Mouse (Mus musculus): ENCODE data around the gene Mta1. TPM values are rescaled to one million over a fixed set of nuclear protein-coding genes. Genes with fewer than 3 reads are reported as not detected.

The Mta1 gene
- polyA plus RNA-seq, 1 experiment from 2014 or later = 19.4 TPM

- no peak for ATAC-seq (ENCODE audit: low FRiP score)
- DNase-seq (ENCODE audit: low spot score) = no peak
- Histone ChIP-seq H3K4me3 (ENCODE audit: low read depth, low read length) (no peak overlapping the region), H3K27me3 (ENCODE audit: control insufficient read depth, insufficient read depth, low read length) (peaks cover 3% of the 10 kb centered on the region; the same call in 1 of the 2 replicates), H3K27ac (ENCODE audit: low read depth, low read length) (no peak overlapping the region), H3K9ac (ENCODE audit: low read depth, low read length) (no peak overlapping the region; the same call in 1 of the 2 replicates), H3K36me3 (ENCODE audit: control insufficient read depth, insufficient read depth, low read length) (no peaks in the 10 kb centered on the region), H3K4me2 (replicated peaks; ENCODE audit: low read depth, low read length) (peak overlapping the region; percentile 55; the same call in 1 of the 2 replicates), H3K9me3 (ENCODE audit: control insufficient read depth, low read length) (no peaks in the 10 kb centered on the region), H3K4me1 (replicated peaks; ENCODE audit: control insufficient read depth, insufficient read depth, low read length) (peaks cover 7% of the 10 kb centered on the region; the same call in 1 of the 2 replicates)
- WGBS = 91% methylated on average over 8 of the region's 8 CpGs
Measured at GRCm38 (mm10) chr12:113157521-113157920, 59.4 kb downstream of the Mta1 start.

DNA sequence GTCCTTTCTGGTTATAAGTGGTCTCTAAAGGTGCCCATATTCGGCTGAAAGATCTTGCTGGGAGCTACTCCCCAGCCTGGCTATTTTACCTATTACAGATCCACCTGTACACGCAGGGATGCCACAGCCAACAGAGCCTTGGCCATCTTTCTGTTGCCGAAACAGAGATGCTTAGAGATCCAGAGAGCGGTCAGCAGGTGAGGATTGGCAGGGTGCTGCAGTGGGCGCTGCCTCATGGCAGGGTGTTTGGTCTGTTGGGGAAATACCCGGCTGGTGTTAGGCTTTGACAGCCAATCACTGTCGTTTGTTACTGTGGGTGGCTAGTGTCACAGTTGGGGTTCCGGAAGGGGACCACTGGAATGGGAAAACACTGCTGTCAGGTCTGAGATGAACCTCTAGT is 59.9 kb downstream of the Mta1 start:
- WGBS = 91% methylated on average over 8 of the region's 8 CpGs
- Histone ChIP-seq H3K4me1 (replicated peaks; ENCODE audit: control insufficient read depth, insufficient read depth, low read length) (peaks cover 7% of the 10 kb centered on the region; the same call in 1 of the 2 replicates), H3K4me3 (ENCODE audit: low read depth, low read length) (no peak overlapping the region), H3K4me2 (replicated peaks; ENCODE audit: low read depth, low read length) (no peak overlapping the region), H3K27ac (ENCODE audit: low read depth, low read length) (no peak overlapping the region), H3K9ac (ENCODE audit: low read depth, low read length) (no peak overlapping the region), H3K9me3 (ENCODE audit: control insufficient read depth, low read length) (no peaks in the 10 kb centered on the region), H3K27me3 (ENCODE audit: control insufficient read depth, insufficient read depth, low read length) (peaks cover 3% of the 10 kb centered on the region; the same call in 1 of the 2 replicates), H3K36me3 (ENCODE audit: control insufficient read depth, insufficient read depth, low read length) (no peaks in the 10 kb centered on the region)
- ATAC-seq (ENCODE audit: low FRiP score) (no peak), DNase-seq (ENCODE audit: low spot score) (no peak)

- no peaks in the 10 kb centered on the region for H3K9me3 ChIP-seq (ENCODE audit: control insufficient read depth, low read length)
- no peaks in the 10 kb centered on the region for H3K27me3 ChIP-seq (ENCODE audit: control insufficient read depth, insufficient read depth, low read length)
- H3K36me3 ChIP-seq (ENCODE audit: control insufficient read depth, insufficient read depth, low read length) = no peaks in the 10 kb centered on the region
- DNase-seq (ENCODE audit: low spot score) (no peak), ATAC-seq (ENCODE audit: low FRiP score) (peak; percentile 51; the same call in 1 of the 2 replicates)
- H3K4me3 ChIP-seq (ENCODE audit: low read depth, low read length) = no peak overlapping the region
- WGBS = 76% methylated on average over 11 of the region's 11 CpGs
- no peaks in the 10 kb centered on the region for H3K4me1 ChIP-seq (replicated peaks; ENCODE audit: control insufficient read depth, insufficient read depth, low read length)
- no peak overlapping the region for H3K9ac ChIP-seq (ENCODE audit: low read depth, low read length)
- H3K4me2 ChIP-seq (replicated peaks; ENCODE audit: low read depth, low read length) = no peak overlapping the region
- peak overlapping the region; percentile 4; the same call in 1 of the 2 replicates for H3K27ac ChIP-seq (ENCODE audit: low read depth, low read length)
Measured at GRCm38 (mm10) chr12:113163561-113164006, 65.5 kb downstream of the Mta1 start.

- DNase-seq (ENCODE audit: low spot score) = no peak
- Histone ChIP-seq H3K36me3 (ENCODE audit: control insufficient read depth, insufficient read depth, low read length) (no peaks in the 10 kb centered on the region), H3K9me3 (ENCODE audit: control insufficient read depth, low read length) (no peaks in the 10 kb centered on the region), H3K4me2 (replicated peaks; ENCODE audit: low read depth, low read length) (no peak overlapping the region), H3K4me1 (replicated peaks; ENCODE audit: control insufficient read depth, insufficient read depth, low read length) (no peaks in the 10 kb centered on the region), H3K4me3 (ENCODE audit: low read depth, low read length) (no peak overlapping the region), H3K27me3 (ENCODE audit: control insufficient read depth, insufficient read depth, low read length) (no peaks in the 10 kb centered on the region), H3K27ac (ENCODE audit: low read depth, low read length) (no peak overlapping the region), H3K9ac (ENCODE audit: low read depth, low read length) (no peak overlapping the region)
- WGBS = 85% methylated on average over 9 of the region's 9 CpGs
- ATAC-seq (ENCODE audit: low FRiP score) = no peak
Measured at GRCm38 (mm10) chr12:113168031-113168536, 70.0 kb downstream of the Mta1 start.

DNA sequence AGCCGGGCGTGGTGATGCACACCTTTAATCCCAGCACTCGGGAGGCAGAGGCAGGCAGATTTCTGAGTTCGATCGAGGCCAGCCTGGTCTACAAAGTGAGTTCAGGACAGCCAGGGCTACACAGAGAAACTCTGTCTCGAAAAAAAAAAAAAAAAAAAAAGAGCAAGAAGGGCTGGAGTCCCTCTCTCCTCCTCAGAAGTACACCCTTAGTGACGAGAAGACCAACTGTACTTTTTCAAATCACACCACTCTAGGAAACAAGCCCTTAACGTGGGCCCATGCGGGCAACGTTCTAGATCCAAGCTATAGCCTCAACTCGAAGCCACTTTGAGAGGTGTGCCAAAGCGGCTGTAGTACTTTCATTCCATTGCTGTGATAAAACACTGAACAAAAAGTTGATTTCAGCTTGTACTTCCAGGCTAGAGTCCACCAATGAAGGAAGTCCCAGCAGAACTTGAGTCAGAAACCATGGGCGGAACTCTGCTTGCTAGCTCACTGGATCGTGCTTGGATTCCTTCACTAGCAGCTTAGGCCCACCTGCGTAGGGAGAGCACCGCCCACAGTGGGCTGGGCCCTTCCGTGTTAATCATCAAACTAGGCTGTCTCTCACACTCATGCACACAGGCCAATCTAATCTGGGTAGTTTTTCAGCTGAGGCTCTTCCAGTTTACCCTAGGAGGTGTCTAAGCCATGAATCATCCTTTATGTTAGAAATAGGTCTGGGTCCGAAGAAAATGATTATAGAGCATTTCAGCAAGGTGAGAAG is 79.1 kb downstream of the Mta1 start:
- Histone ChIP-seq H3K4me2 (replicated peaks; ENCODE audit: low read depth, low read length) (no peak overlapping the region), H3K27ac (ENCODE audit: low read depth, low read length) (no peak overlapping the region), H3K4me3 (ENCODE audit: low read depth, low read length) (no peak overlapping the region), H3K27me3 (ENCODE audit: control insufficient read depth, insufficient read depth, low read length) (no peaks in the 10 kb centered on the region), H3K36me3 (ENCODE audit: control insufficient read depth, insufficient read depth, low read length) (no peaks in the 10 kb centered on the region), H3K4me1 (replicated peaks; ENCODE audit: control insufficient read depth, insufficient read depth, low read length) (no peaks in the 10 kb centered on the region), H3K9me3 (ENCODE audit: control insufficient read depth, low read length) (no peaks in the 10 kb centered on the region), H3K9ac (ENCODE audit: low read depth, low read length) (no peak overlapping the region)
- ATAC-seq (ENCODE audit: low FRiP score) = no peak
- no peak for DNase-seq (ENCODE audit: low spot score)
- WGBS = 85% methylated on average over 18 of the region's 18 CpGs

GRCm38 (mm10) chr12:113181020-113181419 is 82.9 kb downstream of the Mta1 start:
- H3K4me3 ChIP-seq (ENCODE audit: low read depth, low read length) = no peak overlapping the region
- WGBS = 60% methylated on average over 4 of the region's 4 CpGs
- H3K4me2 ChIP-seq (replicated peaks; ENCODE audit: low read depth, low read length) = no peak overlapping the region

GRCm38 (mm10) chr12:113184945-113185344 is 86.9 kb downstream of the Mta1 start:
- Histone ChIP-seq H3K9ac (ENCODE audit: low read depth, low read length) (no peak overlapping the region), H3K27ac (ENCODE audit: low read depth, low read length) (no peak overlapping the region), H3K4me3 (ENCODE audit: low read depth, low read length) (no peak overlapping the region), H3K4me2 (replicated peaks; ENCODE audit: low read depth, low read length) (peak overlapping the region; percentile 83; the same call in 1 of the 2 replicates), H3K36me3 (ENCODE audit: control insufficient read depth, insufficient read depth, low read length) (no peaks in the 10 kb centered on the region), H3K27me3 (ENCODE audit: control insufficient read depth, insufficient read depth, low read length) (peaks cover 5% of the 10 kb centered on the region; the same call in 1 of the 2 replicates), H3K9me3 (ENCODE audit: control insufficient read depth, low read length) (no peaks in the 10 kb centered on the region), H3K4me1 (replicated peaks; ENCODE audit: control insufficient read depth, insufficient read depth, low read length) (peaks cover 10% of the 10 kb centered on the region)
- 71% methylated on average over 5 of the region's 5 CpGs for WGBS
- DNase-seq (ENCODE audit: low spot score) = no peak
- ATAC-seq (ENCODE audit: low FRiP score) = no peak

More at GRCm38 (mm10) chr12:113181020-113181419, 82.9 kb downstream of the Mta1 start:
- Histone ChIP-seq H3K36me3 (ENCODE audit: control insufficient read depth, insufficient read depth, low read length) (no peaks in the 10 kb centered on the region), H3K27me3 (ENCODE audit: control insufficient read depth, insufficient read depth, low read length) (peaks cover 2% of the 10 kb centered on the region; the same call in 1 of the 2 replicates), H3K4me1 (replicated peaks; ENCODE audit: control insufficient read depth, insufficient read depth, low read length) (0 out of 2 replicates have a peak, but pooled peaks cover 3% of the 10 kb centered on the region), H3K9ac (ENCODE audit: low read depth, low read length) (no peak overlapping the region), H3K9me3 (ENCODE audit: control insufficient read depth, low read length) (no peaks in the 10 kb centered on the region), H3K27ac (ENCODE audit: low read depth, low read length) (no peak overlapping the region)
- DNase-seq (ENCODE audit: low spot score) = no peak
- no peak for ATAC-seq (ENCODE audit: low FRiP score)

DNA sequence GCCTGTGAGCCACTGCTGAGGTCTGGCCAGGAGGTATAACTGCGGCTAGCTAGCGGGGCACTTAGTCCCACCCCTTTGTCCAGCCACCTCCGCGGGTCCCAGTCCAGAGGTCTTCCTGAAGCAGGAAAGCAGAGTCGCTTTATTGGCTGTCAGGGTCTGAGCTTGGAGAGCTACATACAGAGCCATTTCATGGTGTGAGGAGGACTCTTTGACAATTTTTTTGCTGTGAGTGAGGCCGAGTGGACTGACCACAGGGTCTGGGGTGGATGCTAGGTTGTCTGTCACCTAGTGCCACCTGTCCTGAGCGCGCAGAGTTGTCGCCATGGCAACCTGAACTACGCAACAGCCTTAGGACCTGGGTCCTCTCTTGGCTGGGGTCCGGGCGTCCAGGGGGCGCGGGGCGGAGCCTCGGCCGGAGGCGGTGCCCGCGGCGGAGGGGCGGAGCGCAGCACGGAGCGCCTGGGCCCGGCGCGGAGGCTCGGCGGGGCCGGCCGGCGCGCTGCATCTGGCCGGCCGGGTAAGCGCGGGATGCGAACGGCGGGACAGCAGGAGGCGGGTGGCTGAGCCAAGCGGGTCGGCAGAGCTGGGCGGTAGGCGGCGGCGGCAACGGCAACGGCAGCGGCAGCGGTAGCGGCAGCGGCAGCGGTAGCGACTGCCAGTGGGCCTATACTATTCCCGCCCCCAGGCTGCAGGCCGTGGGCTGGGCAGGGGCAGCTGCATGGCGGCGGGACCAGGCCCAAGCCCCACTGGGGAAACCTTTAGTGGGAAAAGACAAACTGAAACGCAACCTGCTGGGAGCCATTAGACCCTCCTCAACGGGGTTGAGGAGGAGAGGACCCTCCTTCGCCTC is 87.6 kb downstream of the Mta1 start, which contains the start of gene Tmem121:
TSS of gene Tmem121 (plus strand) at position 489 of the 850 bp plus-strand sequence.
- H3K9ac ChIP-seq (ENCODE audit: low read depth, low read length) = peak within 1 kb of the TSS; percentile 84
- H3K4me1 ChIP-seq (replicated peaks; ENCODE audit: control insufficient read depth, insufficient read depth, low read length) = peaks cover 10% of the 10 kb centered on the region
- 1% methylated on average over 60 of the region's 63 CpGs for WGBS
- H3K36me3 ChIP-seq (ENCODE audit: control insufficient read depth, insufficient read depth, low read length) = no peaks in the 10 kb centered on the region
- no peak within 1 kb of the TSS for H3K27ac ChIP-seq (ENCODE audit: low read depth, low read length)
- no peaks in the 10 kb centered on the region for H3K9me3 ChIP-seq (ENCODE audit: control insufficient read depth, low read length)
- H3K27me3 ChIP-seq (ENCODE audit: control insufficient read depth, insufficient read depth, low read length) = peaks cover 5% of the 10 kb centered on the region; the same call in 1 of the 2 replicates
- DNase-seq (ENCODE audit: low spot score) (peak; percentile 77), ATAC-seq (ENCODE audit: low FRiP score) (peak; percentile 77)
- H3K4me2 ChIP-seq (replicated peaks; ENCODE audit: low read depth, low read length) = peak within 1 kb of the TSS; percentile 83
- H3K4me3 ChIP-seq (ENCODE audit: low read depth, low read length) = peak within 1 kb of the TSS; percentile 67

Measured in hindbrain, embryonic 11.5 days (tissue).